10 mouse cellular contexts compared by ENCODE assay signal in genomic region chr8:121532381-121532780, GRCm38 (mm10). TPM values are rescaled to one million over a fixed set of nuclear protein-coding genes. Genes with fewer than 3 reads are reported as not detected.
A peak's percentile ranks its signal among the peaks of the same experiment; 100 is the strongest.
DNase-seq lines count a peak whose midpoint lies in the region.
"Had no signal": no experiment of that assay in that cellular context is flagged by ENCODE, and none has a peak within 500 bp of the region (broad histone marks: within the 10 kb centered on the region; RNA-seq: fewer than 3 reads in every experiment).

No protein-coding gene starts in this region.

- intact Hi-C loops in heart, postnatal 25 days (cut with DNase I): no loop called here

- DNase-seq in heart, postnatal 4 days: peak; percentile 65
- no peak for DNase-seq in heart, postnatal 25 days (ENCODE audit: low spot score)
- DNase-seq in urinary bladder, postnatal 10 days (ENCODE audit: low spot score): peak; percentile 8
- no peak for DNase-seq in urinary bladder, adult 2 months (ENCODE audit: low spot score)
- DNase-seq in kidney, postnatal 10 days: peak; percentile 73
- DNase-seq in thymus, postnatal 0 days (ENCODE audit: low spot score): peak; percentile 35
- no peak for DNase-seq in urinary bladder, postnatal 4 days (ENCODE audit: low spot score in 2 of 2)
- DNase-seq in cerebellum, adult 11-12 months: no peak

RNA-seq across cellular contexts. Expression of gene 1700018B08Rik, which starts 11.7 kb away (rescaled TPM):
- total RNA-seq in heart, postnatal 4 days (2021): not detected
- not detected for total RNA-seq in heart, postnatal 25 days (2021)
- polyA plus RNA-seq in urinary bladder, adult 2 months (2012; rRNA removed): not detected in 2 replicates
- not detected in 2 replicates for polyA plus RNA-seq in thymus, postnatal 0 days (2015; fragmentation: Nextera tagmentation; extraction: Ambion mirVana)
- polyA plus RNA-seq: hindbrain, embryonic 15.5 days; neural tube, embryonic 13.5 days had no signal

RNA-seq across cellular contexts. Expression of gene Fbxo31, which starts 46.2 kb away (rescaled TPM):
- total RNA-seq in heart, postnatal 4 days (2021): 10 to 100 TPM; 13.8 to 17.3 TPM
- total RNA-seq in heart, postnatal 25 days (2021): 100 to 1,000 TPM in 1 of 2 experiments, 10 to 100 TPM in 1; 93.0 to 105 TPM
- 25.6 and 33.8 TPM in 2 replicates for polyA plus RNA-seq in urinary bladder, adult 2 months (2012; rRNA removed)
- 14.3 and 18.3 TPM in 2 replicates for polyA plus RNA-seq in thymus, postnatal 0 days (2015; fragmentation: Nextera tagmentation; extraction: Ambion mirVana)

RNA-seq across cellular contexts. Expression of gene Map1lc3b, which starts 57.8 kb away (rescaled TPM):
- total RNA-seq in heart, postnatal 4 days (2021): 100 to 1,000 TPM; 130 to 135 TPM
- 100 to 1,000 TPM; 231 to 247 TPM for total RNA-seq in heart, postnatal 25 days (2021)
- polyA plus RNA-seq in urinary bladder, adult 2 months (2012; rRNA removed): 52.4 and 97.9 TPM in 2 replicates
- 325 and 329 TPM in 2 replicates for polyA plus RNA-seq in thymus, postnatal 0 days (2015; fragmentation: Nextera tagmentation; extraction: Ambion mirVana)

Comparison
In these comparisons a context has a peak if more than half of its experiments do, and no peak if none do; other contexts are left out.
1. DNase-seq: peak in heart, postnatal 4 days (single experiment), urinary bladder, postnatal 10 days (single experiment), kidney, postnatal 10 days (single experiment) and thymus, postnatal 0 days (single experiment); none in heart, postnatal 25 days (single experiment), urinary bladder, adult 2 months (single experiment), urinary bladder, postnatal 4 days (0 of 2) and cerebellum, adult 11-12 months (single experiment).
2. RNA of gene Fbxo31, which starts 46.2 kb away (total RNA-seq): 93.0 to 105 TPM in heart, postnatal 25 days; 13.8 to 17.3 TPM in heart, postnatal 4 days; every median in the first group is over 4 times any median in the second.